Mouse (Mus musculus): ENCODE data around the gene Stpg1. TPM values are rescaled to one million over a fixed set of nuclear protein-coding genes. Genes with fewer than 3 reads are reported as not detected.

The Stpg1 gene
- 0.17 TPM in 1 of 2 replicates, not detected in the other for polyA plus RNA-seq (2012; ENCODE audit: low replicate concordance)

DNA sequence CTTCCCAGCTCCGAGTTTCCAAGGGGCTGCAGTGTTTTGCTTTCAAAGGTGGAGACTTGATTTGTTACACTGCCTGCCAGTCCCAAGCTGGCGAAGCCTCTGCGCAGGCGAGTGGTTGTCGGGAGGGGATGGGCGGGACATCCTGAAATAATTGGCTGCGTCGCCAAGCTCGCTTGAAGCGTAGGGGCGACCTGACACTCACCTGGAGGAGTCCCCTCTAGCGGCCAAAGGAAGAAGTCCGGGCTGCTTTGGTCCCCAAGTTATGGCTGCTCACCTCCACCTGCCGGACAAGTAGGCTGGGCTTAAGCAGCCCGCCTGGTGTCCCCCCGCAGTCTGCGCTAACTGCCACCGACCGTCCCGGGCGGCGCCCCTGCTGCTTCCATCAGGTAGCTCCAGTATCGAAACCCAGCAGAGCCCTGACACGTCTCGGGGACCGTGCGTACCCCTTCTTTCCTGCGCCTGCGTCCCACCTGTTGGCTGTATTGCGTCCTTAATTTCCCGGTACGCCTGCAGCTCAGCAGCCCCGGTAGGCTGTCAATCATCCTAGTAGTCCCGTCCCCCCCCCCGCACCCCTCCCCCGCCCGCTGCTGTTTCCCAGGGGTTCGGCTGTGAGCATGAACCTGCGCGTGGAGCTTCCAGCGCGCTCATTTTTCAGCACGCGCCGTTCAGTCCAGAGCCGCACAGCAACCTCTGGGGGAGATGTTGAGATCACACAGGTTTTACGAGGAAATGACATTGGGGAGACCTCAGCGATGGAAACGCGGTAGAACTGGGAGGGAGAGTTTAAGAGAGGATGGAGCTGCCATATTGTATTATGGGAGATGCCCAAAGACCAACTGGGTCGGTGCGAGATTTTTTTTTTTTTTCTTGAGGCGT lies at the start of gene Stpg1, which contains the start of gene Nipal3:
TSS of gene Stpg1 (plus strand) at position 270 of the 876 bp plus-strand sequence.
TSS of gene Nipal3 (minus strand) at position 518 of the 876 bp plus-strand sequence.

DNA sequence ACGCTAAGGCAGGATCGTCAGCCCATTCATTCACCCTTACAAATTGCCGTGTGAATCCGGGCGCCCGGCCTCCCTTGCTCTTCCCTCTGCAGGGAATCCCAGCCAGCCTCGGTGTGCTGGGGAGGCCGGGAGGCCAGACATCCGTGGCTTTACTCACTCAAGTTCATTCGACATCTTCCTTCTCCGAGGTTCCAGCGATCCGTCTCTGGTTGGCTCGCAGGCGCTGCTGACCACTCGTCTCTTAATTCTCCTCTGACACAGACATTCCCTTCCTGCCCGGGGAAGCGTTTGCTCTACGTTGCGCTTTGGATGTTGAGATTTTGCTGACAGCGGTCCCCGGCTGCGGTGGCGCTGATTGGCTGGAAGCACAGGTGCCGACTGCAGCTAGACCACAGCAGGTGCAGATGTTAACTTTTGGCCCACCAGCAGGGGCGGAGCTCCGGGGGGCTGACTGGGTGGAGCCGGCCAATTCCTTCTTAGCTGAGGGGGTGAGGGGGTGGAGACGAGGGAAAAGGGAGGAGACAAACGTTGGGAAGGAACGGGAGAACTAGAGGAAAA lies 78.7 kb downstream of the Stpg1 start, which contains the start of gene Grhl3:
TSS of gene Grhl3 (minus strand) at position 380 of the 558 bp plus-strand sequence.

Other genes with a start within 250 kb of the Stpg1 start
- 26.5 and 28.7 TPM in 2 replicates for gene Clic4, start 222.0 kb upstream of the Stpg1 start, polyA plus RNA-seq (2012; ENCODE audit: low replicate concordance)
- gene Srrm1, start 141.5 kb upstream of the Stpg1 start, polyA plus RNA-seq (2012; ENCODE audit: low replicate concordance), result 774 and 1,273 TPM in 2 replicates
- 1.7 TPM in 2 replicates for gene Ncmap, start 96.6 kb upstream of the Stpg1 start, polyA plus RNA-seq (2012; ENCODE audit: low replicate concordance)
- gene Rcan3, start 60.9 kb upstream of the Stpg1 start, polyA plus RNA-seq (2012; ENCODE audit: low replicate concordance), result 3.4 and 12.1 TPM in 2 replicates
- gene Nipal3, start 248 bp downstream of the Stpg1 start, polyA plus RNA-seq (2012; ENCODE audit: low replicate concordance), result 43.7 and 141 TPM in 2 replicates
- not detected in 2 replicates for gene Grhl3, start 78.8 kb downstream of the Stpg1 start, polyA plus RNA-seq (2012; ENCODE audit: low replicate concordance)
- gene Ifnlr1, start 191.5 kb downstream of the Stpg1 start, polyA plus RNA-seq (2012; ENCODE audit: low replicate concordance), result 0.13 and 0.16 TPM in 2 replicates
- not detected in 2 replicates for gene Il22ra1, start 233.4 kb downstream of the Stpg1 start, polyA plus RNA-seq (2012; ENCODE audit: low replicate concordance)

Data from leukemia stem cell, adult 10-12 weeks (primary cell).